10 mouse cellular contexts compared by ENCODE assay signal in genomic region chr4:135286033-135286622, GRCm38 (mm10). TPM values are rescaled to one million over a fixed set of nuclear protein-coding genes. Genes with fewer than 3 reads are reported as not detected.
DNase-seq lines count a peak whose midpoint lies in the region; ATAC-seq and TF ChIP-seq lines count a peak whose summit lies in the region.
"Had no signal": no experiment of that assay in that cellular context is flagged by ENCODE, and none has a peak within 500 bp of the region (broad histone marks: within the 10 kb centered on the region; RNA-seq: fewer than 3 reads in every experiment).

No protein-coding gene starts in this region.

- no peak for TF ChIP-seq POLR2A in small intestine, adult 2 months (IDR thresholded peaks at IDR 0.05; ENCODE audit: low read depth, low read length)

- no peaks in the 10 kb centered on the region for H3K27me3 ChIP-seq in heart, embryonic 15.5 days
- 0 out of 2 replicates have a peak, but pooled peaks cover 5% of the 10 kb centered on the region for H3K27me3 ChIP-seq in midbrain, embryonic 10.5 days (ENCODE audit: low read depth, poor library complexity, severe bottlenecking)
- no peaks in the 10 kb centered on the region for H3K27me3 ChIP-seq in midbrain, embryonic 14.5 days (ENCODE audit: control insufficient read depth, insufficient read depth, low read length)
- no peaks in the 10 kb centered on the region for H3K27me3 ChIP-seq in erythroblast, embryonic 14.5 days (ENCODE audit: control insufficient read depth)
- no peaks in the 10 kb centered on the region for H3K27me3 ChIP-seq in small intestine, adult 2 months (ENCODE audit: control insufficient read depth, insufficient read depth, low read length)
- H3K27me3 ChIP-seq: limb, embryonic 12.5 days had no signal

- H3K9me3 ChIP-seq in heart, embryonic 15.5 days (replicated peaks) = no peaks in the 10 kb centered on the region
- H3K9me3 ChIP-seq in midbrain, embryonic 10.5 days (replicated peaks) = no peaks in the 10 kb centered on the region
- H3K9me3 ChIP-seq in midbrain, embryonic 14.5 days (ENCODE audit: control insufficient read depth, low read length) = no peaks in the 10 kb centered on the region
- H3K9me3 ChIP-seq in erythroblast, embryonic 14.5 days (ENCODE audit: control insufficient read depth, low read length) = peaks cover 3% of the 10 kb centered on the region
- H3K9me3 ChIP-seq: limb, embryonic 12.5 days had no signal

- no peaks in the 10 kb centered on the region for H3K36me3 ChIP-seq in heart, embryonic 15.5 days
- H3K36me3 ChIP-seq in midbrain, embryonic 10.5 days = no peaks in the 10 kb centered on the region
- H3K36me3 ChIP-seq in midbrain, embryonic 14.5 days (ENCODE audit: control insufficient read depth, insufficient read depth, low read length) = no peaks in the 10 kb centered on the region
- peaks cover 8% of the 10 kb centered on the region; the same call in 1 of the 2 replicates for H3K36me3 ChIP-seq in erythroblast, embryonic 14.5 days (ENCODE audit: control insufficient read depth)
- no peaks in the 10 kb centered on the region for H3K36me3 ChIP-seq in small intestine, adult 2 months (ENCODE audit: control insufficient read depth, insufficient read depth, low read length)
- H3K36me3 ChIP-seq: limb, embryonic 12.5 days had no signal

- H3K27ac ChIP-seq in heart, embryonic 15.5 days = peak overlapping the region; percentile 84
- peak overlapping the region; percentile 63; the same call in 1 of the 2 replicates for H3K27ac ChIP-seq in midbrain, embryonic 10.5 days (replicated peaks)
- no peak overlapping the region for H3K27ac ChIP-seq in midbrain, embryonic 14.5 days (replicated peaks; ENCODE audit: low read depth, low read length)
- peak overlapping the region; percentile 74 for H3K27ac ChIP-seq in small intestine, adult 2 months (ENCODE audit: insufficient read depth, low read depth, low read length)

- no peak for ATAC-seq in heart, embryonic 15.5 days (replicated peaks; ENCODE audit: insufficient number of reproducible peaks, insufficient read depth, low FRiP score, low read depth)
- ATAC-seq in midbrain, embryonic 14.5 days (ENCODE audit: low FRiP score, low TSS enrichment) = no peak
- no peak for ATAC-seq in monocyte, adult 5-6 weeks (replicated peaks; ENCODE audit: insufficient number of reproducible peaks, low FRiP score, low TSS enrichment, poor library complexity, severe bottlenecking)

- H3K4me3 ChIP-seq in heart, embryonic 15.5 days = no peak overlapping the region
- H3K4me3 ChIP-seq in midbrain, embryonic 10.5 days = no peak overlapping the region
- no peak overlapping the region for H3K4me3 ChIP-seq in midbrain, embryonic 14.5 days (replicated peaks; ENCODE audit: low read depth, low read length)
- H3K4me3 ChIP-seq in erythroblast, embryonic 14.5 days (replicated peaks) = peak overlapping the region; percentile 56
- no peak overlapping the region for H3K4me3 ChIP-seq in small intestine, adult 2 months (ENCODE audit: low read depth, low read length)
- H3K4me3 ChIP-seq: limb, embryonic 12.5 days had no signal

- H3K9ac ChIP-seq in heart, embryonic 15.5 days = no peak overlapping the region
- no peak overlapping the region for H3K9ac ChIP-seq in midbrain, embryonic 14.5 days (replicated peaks; ENCODE audit: low read length)
- H3K9ac ChIP-seq: limb, embryonic 12.5 days had no signal

- TF ChIP-seq CTCF in small intestine, adult 2 months (IDR thresholded peaks at IDR 0.05; ENCODE audit: extremely low read depth, insufficient read length, insufficient replicate concordance, low read depth, low read length) = no peak

- intact Hi-C loops in heart, postnatal 14 days (cut with DNase I) = no loop called here

- no peak for DNase-seq in heart, postnatal 14 days
- DNase-seq in midbrain, embryonic 10.5 days (ENCODE audit: low spot score) = no peak
- no peak for DNase-seq in midbrain, embryonic 14.5 days
- no peak for DNase-seq in neural tube, embryonic 10.5 days (ENCODE audit: extremely low spot score, low spot score)
- DNase-seq: thymus, postnatal 14 days had no signal

- 59% methylated on average over 12 of the region's 12 CpGs for WGBS in heart, embryonic 15.5 days
- WGBS in midbrain, embryonic 10.5 days = 64% methylated on average over 12 of the region's 12 CpGs
- 72% methylated on average over 12 of the region's 12 CpGs for WGBS in midbrain, embryonic 14.5 days
- WGBS in small intestine, adult 2 months = 69% methylated on average over 12 of the region's 12 CpGs

- H3K4me2 ChIP-seq in heart, embryonic 15.5 days = peak overlapping the region; percentile 62; the same call in 1 of the 2 replicates
- H3K4me2 ChIP-seq in midbrain, embryonic 14.5 days (ENCODE audit: low read length) = no peak overlapping the region

- H3K4me1 ChIP-seq in heart, embryonic 15.5 days (replicated peaks) = peaks cover 25% of the 10 kb centered on the region
- H3K4me1 ChIP-seq in midbrain, embryonic 10.5 days = peaks cover 17% of the 10 kb centered on the region
- 0 out of 2 replicates have a peak, but pooled peaks cover 3% of the 10 kb centered on the region for H3K4me1 ChIP-seq in midbrain, embryonic 14.5 days (ENCODE audit: control insufficient read depth, insufficient read depth, low read length)
- peaks cover 70% of the 10 kb centered on the region for H3K4me1 ChIP-seq in erythroblast, embryonic 14.5 days (ENCODE audit: control insufficient read depth)
- H3K4me1 ChIP-seq in small intestine, adult 2 months (ENCODE audit: control insufficient read depth, insufficient read depth, insufficient read length, low read length) = peaks cover 9% of the 10 kb centered on the region

RNA-seq across cellular contexts. Expression of gene Clic4, which starts 13.5 kb away (rescaled TPM):
- polyA plus RNA-seq in heart, embryonic 15.5 days (2015; fragmentation: Nextera tagmentation; extraction: Ambion mirVana) = 252 and 254 TPM in 2 replicates
- 100 to 1,000 TPM; 251 to 264 TPM for total RNA-seq in heart, postnatal 14 days (2021)
- polyA plus RNA-seq in midbrain, embryonic 10.5 days (2016; fragmentation: Nextera tagmentation; extraction: Ambion mirVana) = 224 and 229 TPM in 2 replicates
- polyA plus RNA-seq in midbrain, embryonic 14.5 days (2014; fragmentation: Nextera tagmentation; extraction: Ambion mirVana) = 34.9 and 61.9 TPM in 2 replicates
- 3.6 and 3.8 TPM in 2 replicates for polyA plus RNA-seq in erythroblast, embryonic 14.5 days (2012)
- 20.6 and 26.2 TPM in 2 replicates for polyA plus RNA-seq in small intestine, adult 2 months (2012; rRNA removed)
- 39.4 to 61.3 TPM (median 41.0 TPM) in 3 replicates for total RNA-seq in monocyte, adult 5-6 weeks (2017)
